Mouse (Mus musculus) MEL (cell line): ENCODE data around the gene Uchl3.

Source experiments
- CHD2 ChIP-seq: IDR thresholded peaks from 2 replicates; pipeline ENCODE4 v1.6.1; 2011; ENCODE audit warnings: low read length, improper control_type of control experiment
- CTCF ChIP-seq, 3 experiments: IDR thresholded peaks in 2 of 3; conservative IDR thresholded peaks in 1 of 3; 2 replicates each; pipeline ENCODE4 v1.5.1; 2011 to 2012; ENCODE audit warnings: low read length in 3 of 3, low read depth in 2 of 3, mild to moderate bottlenecking in 2 of 3, improper control_type of control experiment in 1 of 3, inconsistent platforms in 1 of 3, mixed read lengths in 1 of 3, moderate library complexity in 1 of 3; ENCODE audit not compliant: control insufficient read depth in 1 of 3, insufficient read depth in 1 of 3, poor library complexity in 1 of 3, severe bottlenecking in 1 of 3
- ELF1 ChIP-seq: IDR thresholded peaks from 2 replicates; pipeline ENCODE4 v1.6.1; 2014; ENCODE audit warnings: low read depth, mild to moderate bottlenecking, inconsistent platforms, low read length, improper control_type of control experiment, moderate library complexity
- EP300 ChIP-seq, 2 experiments: IDR thresholded peaks; 2 replicates each; pipeline ENCODE4 v1.6.1; 2011; ENCODE audit warnings: improper control_type of control experiment in 2 of 2, low read length in 2 of 2, low read depth in 1 of 2, mild to moderate bottlenecking in 1 of 2
- ETS1 ChIP-seq: IDR thresholded peaks from 2 replicates; pipeline ENCODE4 v1.6.1; 2012; ENCODE audit warnings: low read depth, mild to moderate bottlenecking, inconsistent platforms, low read length, improper control_type of control experiment, moderate library complexity
- NELFE ChIP-seq: IDR thresholded peaks from 2 replicates; pipeline ENCODE4 v1.6.1; 2011; ENCODE audit warnings: low read depth, low read length, improper control_type of control experiment
- NRF1 ChIP-seq: IDR thresholded peaks from 2 replicates; pipeline ENCODE4 v1.6.1; 2014; ENCODE audit warnings: low read depth, mild to moderate bottlenecking, inconsistent platforms, low read length, improper control_type of control experiment, moderate library complexity; ENCODE audit not compliant: poor library complexity, insufficient read depth, severe bottlenecking
- POLR2A ChIP-seq, 2 experiments: IDR thresholded peaks; 2 replicates each; pipeline ENCODE4 v1.6.1; 2011 to 2012; ENCODE audit warnings: low read length in 2 of 2, mild to moderate bottlenecking in 2 of 2, control low read depth in 1 of 2, improper control_type of control experiment in 1 of 2, low read depth in 1 of 2, moderate library complexity in 1 of 2; ENCODE audit not compliant: control insufficient read depth in 1 of 2, insufficient read depth in 1 of 2, poor library complexity in 1 of 2
- ZKSCAN1 ChIP-seq: IDR thresholded peaks from 2 replicates; pipeline ENCODE4 v1.6.1; 2012; ENCODE audit warnings: low read depth, mild to moderate bottlenecking, inconsistent platforms, low read length, improper control_type of control experiment, moderate library complexity

- no peak for TF ChIP-seq POLR2A (IDR thresholded peaks at IDR 0.05; ENCODE audit: control insufficient read depth in 1 of 2, insufficient read depth in 1 of 2, low read depth in 1 of 2, low read length in 2 of 2, poor library complexity in 1 of 2)
- no peak for TF ChIP-seq CTCF (IDR thresholded peaks at IDR 0.05 in 2 of 3, conservative IDR thresholded peaks at IDR 0.05 in 1 of 3; ENCODE audit: control insufficient read depth in 1 of 3, insufficient read depth in 1 of 3, low read depth in 2 of 3, low read length in 3 of 3, poor library complexity in 1 of 3, severe bottlenecking in 1 of 3)
- TF ChIP-seq CHD2 = no peak
- TF ChIP-seq NELFE = no peak
- no peak for TF ChIP-seq ETS1
- TF ChIP-seq EP300 (IDR thresholded peaks at IDR 0.05; ENCODE audit: low read depth in 1 of 2, low read length in 2 of 2) = no peak
- no peak for TF ChIP-seq ELF1
- TF ChIP-seq ZKSCAN1 = no peak
- TF ChIP-seq NRF1 = no peak
Measured at GRCm38 (mm10) chr14:101652571-101652970, 1.2 kb upstream of the Uchl3 start.
